Mouse (Mus musculus): Measurements from ENCODE around the gene Ddx24.
A peak's percentile ranks its signal among the peaks of the same experiment; 100 is the strongest.
"Not testable (repeated sequence)": the region's sequence is repeated elsewhere in the genome, so short reads cannot be mapped to it uniquely, and the experiment has no call there.

Ddx24 gene

DNA sequence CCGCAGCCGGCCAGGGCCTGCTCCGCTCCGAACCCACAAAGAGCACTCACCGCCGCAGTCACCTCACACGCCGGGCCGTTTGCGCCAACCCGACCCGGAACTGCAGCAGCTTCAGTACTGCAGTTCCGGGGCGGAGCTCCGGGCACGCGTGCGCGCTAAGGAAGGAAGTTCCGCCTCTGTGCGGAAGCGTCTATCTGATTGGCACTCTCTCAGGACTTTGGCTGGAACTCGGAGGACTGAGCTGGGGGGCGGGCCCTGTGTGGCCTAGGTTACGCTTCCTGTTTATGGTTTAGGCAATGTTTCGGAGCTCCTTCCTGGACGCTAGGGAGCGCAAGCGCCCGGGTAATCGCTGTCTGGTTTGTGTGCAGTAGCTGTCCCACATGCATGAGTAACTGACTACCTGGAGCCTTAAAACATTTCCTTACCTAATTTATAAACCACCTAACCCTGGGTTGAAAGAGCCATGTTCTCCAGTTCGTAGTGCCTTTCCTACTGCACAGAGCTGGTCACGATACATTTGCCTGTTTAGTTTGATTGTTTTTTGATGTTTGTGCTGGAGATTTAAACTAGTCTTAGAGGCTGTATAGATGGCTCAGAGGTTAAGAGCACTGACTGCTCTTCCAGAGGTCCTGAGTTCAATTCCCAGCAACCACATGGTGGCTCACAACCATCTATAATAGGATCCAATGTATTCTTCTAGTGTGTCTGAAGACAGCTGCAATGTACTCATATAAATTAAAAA, at the start of gene Ddx24:
Ddx24 (minus strand) TSS at position 102 of the 742 bp plus-strand sequence.
- DNase-seq (ENCODE audit: low spot score), result peak; percentile 100

DNA sequence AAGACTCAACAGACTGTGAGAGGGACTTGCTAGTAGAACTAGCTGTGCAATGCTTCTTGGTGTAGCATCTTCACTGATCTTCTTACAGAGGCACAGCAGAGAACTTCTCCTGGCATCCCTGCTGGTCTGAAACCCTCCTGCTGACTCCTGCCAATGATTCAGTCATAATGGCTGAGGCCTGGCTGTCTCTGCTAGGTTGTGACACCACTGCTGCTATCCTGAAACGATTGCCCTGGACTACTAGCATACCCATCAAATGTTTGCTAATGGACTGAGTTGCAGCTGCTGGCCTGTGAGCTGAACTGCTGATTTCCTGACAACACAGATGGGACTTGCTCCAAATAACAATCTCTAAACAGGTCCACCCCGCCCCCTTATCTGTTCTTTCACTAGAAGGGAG, 48.9 kb upstream of the Ddx24 start:
- no peak for DNase-seq (ENCODE audit: low spot score)

DNA sequence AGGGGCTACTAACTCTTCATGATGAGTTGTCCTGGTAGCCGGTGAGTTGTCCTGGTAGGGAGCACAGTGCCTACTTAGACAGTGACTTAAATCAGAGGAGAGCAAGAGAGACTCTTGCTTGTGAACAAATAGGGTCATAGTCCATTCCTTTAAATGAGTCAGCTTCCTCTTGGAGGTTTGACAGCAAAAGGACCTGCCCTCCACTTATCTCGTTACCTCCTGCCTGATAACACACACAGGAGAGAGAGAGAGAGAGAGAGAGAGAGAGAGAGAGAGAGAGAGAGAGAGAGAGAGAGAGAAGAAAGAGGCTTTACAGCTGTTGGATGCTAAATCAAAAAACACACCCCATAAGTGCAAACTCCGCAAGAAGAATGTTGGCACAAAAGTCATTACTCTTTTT, 31.5 kb upstream of the Ddx24 start, which contains the start of gene Ifi27l2b:
Ifi27l2b (minus strand) TSS at position 84 of the 400 bp plus-strand sequence.
- no peak for DNase-seq (ENCODE audit: low spot score)

DNA sequence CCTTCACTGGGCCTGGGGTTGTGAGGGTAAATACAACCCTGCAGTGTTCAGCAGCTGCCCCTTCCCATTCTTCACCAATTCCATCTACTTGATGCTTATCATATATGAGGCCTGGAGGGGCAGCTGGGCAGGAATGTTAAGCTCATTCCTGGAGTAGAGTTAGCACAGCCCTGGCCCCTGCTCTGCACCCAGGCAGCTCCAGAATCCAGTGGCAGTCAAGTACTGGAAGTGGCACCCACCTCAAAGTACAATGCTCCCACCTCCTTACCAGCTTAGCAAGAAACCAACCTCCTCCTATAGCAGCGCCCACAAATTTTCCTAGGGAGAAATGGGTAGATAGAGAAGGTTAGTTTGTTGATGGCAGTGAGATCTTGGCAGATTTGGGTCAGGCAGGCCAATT, 31.1 kb upstream of the Ddx24 start:
- not testable (repeated sequence) for DNase-seq (ENCODE audit: low spot score)

DNA sequence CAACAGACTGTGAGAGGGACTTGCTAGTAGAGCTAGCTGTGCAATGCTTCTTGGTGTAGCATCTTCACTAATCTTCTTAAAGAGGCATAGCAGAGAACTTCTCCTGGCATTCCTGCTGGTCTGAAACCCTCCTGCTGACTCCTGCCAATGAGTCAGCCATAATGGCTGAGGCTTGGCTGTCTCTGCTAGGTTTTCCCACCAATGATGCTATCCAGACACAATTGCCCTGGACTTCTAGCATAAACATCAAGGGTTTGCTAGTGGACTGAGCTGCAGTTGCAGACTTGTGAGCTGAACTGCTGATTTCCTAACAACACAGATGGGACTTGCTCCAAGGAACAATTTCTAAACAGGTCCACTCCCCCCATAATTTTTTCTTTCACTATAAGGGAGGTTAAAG, 27.7 kb upstream of the Ddx24 start:
- no peak for DNase-seq (ENCODE audit: low spot score)

DNA sequence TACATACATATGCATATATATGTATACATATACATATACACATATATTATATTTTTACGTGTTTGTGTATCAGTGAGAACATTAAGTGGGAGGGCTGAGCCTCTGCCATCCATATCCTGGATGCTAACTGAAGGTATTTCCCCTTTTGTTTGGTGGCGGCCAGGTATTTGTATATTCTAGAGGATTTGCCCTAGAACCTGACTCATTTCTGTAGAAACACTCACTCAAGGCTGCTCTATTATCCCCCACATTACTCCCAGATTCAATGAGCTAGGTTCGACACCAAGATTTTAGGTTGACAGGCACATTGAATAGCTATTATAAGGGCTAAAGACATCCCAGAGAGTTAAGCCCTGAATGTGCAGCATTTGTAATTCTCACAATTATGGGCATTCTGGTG, 19.4 kb upstream of the Ddx24 start:
- DNase-seq (ENCODE audit: low spot score), result no peak

DNA sequence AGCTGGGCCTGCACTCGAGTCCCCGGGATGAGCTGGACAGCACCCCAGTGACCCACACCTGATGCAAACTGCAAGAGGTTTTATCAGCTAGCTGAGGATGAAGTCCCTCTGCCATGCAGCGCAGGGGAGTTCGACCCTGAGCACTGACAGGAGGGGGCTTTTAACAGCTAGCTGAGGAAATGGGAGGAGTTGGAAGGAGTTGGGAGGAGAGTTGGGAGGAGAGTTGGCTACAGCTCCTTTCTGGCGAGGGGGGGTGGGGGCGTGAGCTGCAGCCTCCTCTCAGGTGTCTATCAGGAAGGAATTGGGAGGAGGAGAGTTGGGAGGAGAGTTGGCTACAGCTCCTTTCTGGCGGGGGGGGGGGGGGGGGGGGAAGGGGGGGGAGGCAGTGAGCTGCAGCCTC, 18.6 kb upstream of the Ddx24 start:
- DNase-seq (ENCODE audit: low spot score), result not testable (repeated sequence)

DNA sequence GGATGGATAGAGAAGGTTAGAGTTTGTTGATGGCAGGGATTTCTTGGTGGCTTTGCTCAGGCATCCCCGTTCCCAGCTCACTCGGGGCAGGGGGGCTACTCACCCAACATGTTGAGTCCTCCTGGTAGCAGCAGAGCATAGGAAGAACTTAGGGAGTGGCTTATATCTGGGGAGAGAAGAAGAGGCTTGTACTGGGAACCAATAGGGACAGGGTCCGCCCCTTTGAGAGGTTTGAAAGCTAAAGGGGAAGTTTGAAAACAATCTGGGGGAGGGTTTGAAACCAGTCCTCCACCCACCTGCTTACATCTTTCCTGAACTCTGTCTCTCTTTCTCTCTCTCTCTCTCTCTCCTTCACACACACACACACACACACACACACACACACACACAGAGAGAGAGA, 17.9 kb upstream of the Ddx24 start, which contains the start of gene Ifi27l2a:
Ifi27l2a (minus strand) TSS at position 157 of the 400 bp plus-strand sequence.
- DNase-seq (ENCODE audit: low spot score), result peak; percentile 59

DNA sequence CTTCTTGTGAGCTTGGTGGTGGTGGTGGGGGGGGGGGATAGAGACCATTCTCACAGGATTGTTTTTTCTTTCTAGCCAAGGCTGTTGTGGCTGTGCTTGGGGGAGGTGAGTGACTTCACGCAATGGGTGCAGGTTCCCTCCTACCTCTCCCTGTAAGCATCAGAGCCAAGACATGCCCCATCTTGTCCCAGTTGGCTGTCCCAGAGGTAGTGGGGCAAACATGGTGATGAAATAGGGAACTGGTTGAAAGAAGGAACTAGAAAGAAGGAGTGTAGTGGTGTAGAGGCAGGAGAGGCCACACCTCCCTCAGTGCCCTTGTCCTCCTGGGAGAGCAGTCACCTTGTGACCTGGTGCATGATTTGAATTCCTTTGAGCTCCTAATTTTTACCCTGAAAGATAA, 12.0 kb upstream of the Ddx24 start:
- DNase-seq (ENCODE audit: low spot score), result no peak

DNA sequence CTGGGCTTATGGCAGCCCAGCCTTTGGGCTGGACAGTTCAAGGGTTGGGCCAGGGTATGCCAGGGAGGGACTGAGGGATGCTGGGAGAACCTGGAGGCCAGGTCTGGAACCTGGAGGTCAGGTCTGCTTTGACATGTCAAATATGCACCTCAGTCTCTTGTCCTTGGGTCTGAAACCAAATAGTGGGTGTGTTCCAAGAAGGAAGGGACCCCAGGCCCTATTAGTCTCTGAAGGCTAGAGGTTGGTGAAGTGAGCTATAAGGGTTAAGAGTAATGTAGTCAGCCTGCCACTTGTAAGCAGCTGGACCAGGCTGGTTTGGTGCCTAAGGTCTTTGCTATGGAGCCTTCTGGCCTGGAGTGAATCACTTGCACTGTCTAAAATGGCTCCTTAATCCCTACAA, 9.2 kb upstream of the Ddx24 start:
- no peak for DNase-seq (ENCODE audit: low spot score)

DNA sequence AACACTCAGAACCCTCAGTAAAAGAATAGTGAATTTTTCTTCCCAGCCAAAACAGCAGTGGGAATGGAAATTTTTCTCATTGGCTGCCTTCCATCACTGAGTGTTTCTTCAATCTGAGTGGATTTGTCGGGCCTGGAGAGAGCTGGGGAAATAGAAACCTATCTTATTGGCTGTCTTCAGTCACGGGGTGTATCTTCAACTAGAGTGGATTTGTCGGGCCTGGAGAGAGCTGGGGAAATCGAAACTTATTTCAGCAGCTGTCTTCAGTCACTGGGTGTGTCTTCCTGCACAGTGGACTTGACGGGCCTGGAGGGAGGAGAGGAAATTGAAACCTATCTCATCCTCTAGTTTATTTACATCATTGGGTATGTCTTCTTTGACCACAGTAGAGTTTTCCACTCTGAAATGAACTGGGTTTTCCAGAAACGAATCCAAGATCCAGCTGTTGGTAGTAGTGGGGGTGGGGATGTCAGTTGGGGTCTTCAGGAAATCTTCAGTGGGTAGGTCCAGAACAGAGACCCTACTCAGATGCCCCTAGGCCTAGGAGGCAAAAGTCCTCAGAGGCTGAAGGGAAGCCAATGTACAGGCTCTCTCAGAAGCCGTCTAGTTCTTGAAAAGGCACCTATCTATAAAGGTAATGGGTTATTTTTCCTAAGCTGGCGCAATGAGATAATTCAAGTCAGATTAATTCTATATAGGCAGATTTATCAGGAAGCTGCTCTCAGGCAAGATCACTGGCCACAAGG, 8.5 kb upstream of the Ddx24 start, which contains the start of gene Ifi27:
Ifi27 (plus strand) TSS at position 226 of the 746 bp plus-strand sequence.
- peak; percentile 85 for DNase-seq (ENCODE audit: low spot score)

DNA sequence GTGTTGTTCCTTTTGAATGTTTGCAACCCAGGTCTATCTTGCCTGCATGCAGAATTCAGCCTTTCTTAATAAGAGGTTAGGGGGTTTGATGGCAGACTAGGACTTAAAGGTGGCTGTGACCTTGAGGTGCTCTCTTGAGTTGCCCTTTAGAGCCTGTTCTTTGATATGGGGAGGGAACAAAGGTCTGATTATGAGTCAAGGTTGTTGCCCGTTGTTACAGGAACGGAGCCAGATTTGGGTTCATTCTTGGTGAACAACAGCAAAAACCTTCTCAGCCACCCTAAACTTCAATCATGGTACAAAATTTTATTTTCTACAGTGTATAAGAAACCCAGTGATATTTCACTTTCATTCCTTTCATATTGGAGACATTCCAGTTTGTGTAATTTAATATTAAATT, 7.8 kb upstream of the Ddx24 start:
- no peak for DNase-seq (ENCODE audit: low spot score)

DNA sequence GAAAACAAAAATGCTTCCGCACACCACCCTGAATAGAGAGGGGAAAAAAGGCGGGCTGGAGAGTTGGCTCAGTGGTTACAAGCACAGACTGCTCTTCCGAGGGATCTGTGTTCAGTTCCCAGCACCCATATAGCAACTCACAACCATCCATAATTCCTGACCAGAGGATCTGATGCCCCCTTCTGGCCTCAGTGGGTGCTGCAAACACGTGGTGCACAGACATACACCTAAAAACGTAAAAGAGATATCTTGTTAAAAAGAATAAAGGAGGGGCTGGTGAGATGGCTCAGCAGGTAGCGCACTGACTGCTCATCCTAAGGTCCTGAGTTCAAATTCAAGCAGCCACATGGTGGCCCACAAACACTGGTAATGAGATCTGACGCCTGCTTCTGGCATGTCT, 1.1 kb upstream of the Ddx24 start:
- DNase-seq (ENCODE audit: low spot score), result no peak

DNA sequence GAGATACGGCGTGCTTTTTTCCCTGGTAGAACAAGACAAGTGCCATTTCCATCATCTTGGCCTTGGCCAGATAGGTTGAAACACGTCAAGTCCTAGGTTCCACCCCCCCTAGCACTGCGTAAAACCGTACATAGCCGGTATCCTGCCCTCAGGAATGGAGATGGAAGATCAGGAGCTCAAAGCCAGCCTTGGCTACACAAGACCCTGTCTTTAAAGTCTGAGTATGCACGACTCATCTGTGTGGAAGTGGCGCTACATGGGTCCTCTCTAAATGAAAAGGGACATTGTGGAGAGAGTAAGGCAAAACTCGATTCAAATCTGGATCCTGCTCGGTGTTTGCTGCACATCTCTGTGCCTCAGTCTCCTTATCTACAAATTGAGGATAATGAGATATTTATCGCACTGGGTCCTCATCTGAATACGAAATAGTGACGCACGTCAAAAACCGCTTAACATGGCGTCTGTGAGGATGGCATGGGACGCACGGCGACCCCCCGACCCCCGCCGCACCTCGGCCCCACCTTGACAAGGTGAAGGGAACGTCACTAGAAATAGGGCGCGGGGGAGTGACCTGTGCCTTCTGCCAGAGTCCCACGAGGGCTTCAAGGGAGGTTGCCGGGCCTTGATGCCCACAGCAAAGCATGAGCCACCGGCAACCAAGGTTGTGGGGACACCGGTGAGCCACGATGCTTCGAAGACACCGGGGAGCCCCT, 458 bp downstream of the Ddx24 start:
- no peak for DNase-seq (ENCODE audit: low spot score)

DNA sequence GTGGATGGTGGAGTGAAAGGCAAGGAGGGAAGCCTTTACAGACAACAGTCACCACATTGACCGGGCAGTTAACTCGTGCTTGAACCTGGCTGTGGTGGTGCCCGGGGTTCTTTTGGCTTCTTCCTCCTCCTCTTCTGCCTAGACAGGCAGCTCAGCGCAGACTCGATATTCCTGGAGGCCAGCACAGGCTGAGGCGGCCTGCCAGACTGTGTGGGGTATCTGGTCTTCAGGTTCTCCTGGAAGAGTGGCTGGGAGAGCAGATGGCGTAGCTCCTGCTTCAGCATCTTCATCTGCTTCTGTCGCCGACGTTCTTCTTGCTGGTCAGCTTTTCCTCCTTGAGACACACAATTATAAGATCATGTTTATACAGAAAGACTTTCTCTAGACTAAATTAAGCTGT, 17.5 kb downstream of the Ddx24 start:
- DNase-seq (ENCODE audit: low spot score), result no peak

DNA sequence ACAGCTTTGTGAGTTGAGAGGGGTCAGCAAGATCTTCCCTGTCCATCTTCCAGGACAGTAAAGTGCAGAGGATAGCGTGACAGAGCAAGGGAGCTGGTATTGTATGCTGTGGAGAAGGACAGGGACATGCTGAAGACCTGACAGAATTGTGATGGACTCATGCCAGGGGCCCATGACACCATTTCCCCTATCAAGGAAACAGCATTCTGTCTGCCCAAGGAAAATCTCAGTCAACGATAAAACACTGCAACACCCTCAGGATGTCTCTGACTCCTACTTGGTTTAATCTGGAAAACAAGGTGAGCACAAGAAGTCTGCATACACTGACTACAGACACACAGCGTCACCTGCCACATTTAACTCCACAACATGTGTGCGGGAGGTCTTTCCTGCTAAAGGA, 17.9 kb downstream of the Ddx24 start, which contains the start of gene 9330161L09Rik:
9330161L09Rik (minus strand) TSS at position 101 of the 400 bp plus-strand sequence.
- DNase-seq (ENCODE audit: low spot score), result no peak

DNA sequence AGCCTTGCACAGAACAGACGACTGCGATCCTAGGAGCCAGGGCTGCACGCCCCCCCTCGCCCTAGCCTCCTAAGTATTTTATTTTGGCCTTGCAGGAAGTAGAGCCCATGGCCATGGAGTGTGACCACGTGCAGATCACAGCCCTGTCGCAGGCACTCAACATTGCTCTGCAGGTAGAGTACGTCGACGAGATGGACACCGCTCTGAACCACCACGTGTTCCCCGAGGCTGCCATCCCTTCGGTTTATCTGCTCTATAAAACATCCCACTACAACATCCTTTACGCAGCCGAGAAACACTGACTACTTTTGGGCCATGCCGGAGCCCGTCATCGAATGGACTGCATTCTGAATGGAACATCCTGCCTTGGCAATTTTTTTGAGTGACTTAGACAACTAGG, 21.5 kb downstream of the Ddx24 start:
- no peak for DNase-seq (ENCODE audit: low spot score)

DNA sequence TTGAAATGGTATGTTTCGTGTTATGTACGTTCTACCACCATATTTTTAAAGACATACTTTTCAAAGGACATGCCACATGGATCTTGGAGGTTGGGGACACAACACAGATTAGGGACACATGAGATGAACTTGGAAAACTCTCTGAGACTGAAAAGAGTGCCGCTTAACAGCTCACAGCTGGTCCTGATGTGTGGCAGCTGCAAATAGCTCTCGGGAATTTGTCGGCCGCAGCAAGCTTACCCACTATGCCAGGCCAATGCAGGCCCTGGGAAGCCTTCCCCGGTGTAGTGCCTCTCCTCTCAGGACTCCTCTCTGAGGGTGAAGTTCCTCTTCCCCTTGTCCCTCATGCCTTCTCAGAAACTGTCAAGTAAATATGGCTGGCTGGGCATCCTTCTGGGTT, 28.9 kb downstream of the Ddx24 start:
- no peak for DNase-seq (ENCODE audit: low spot score)

DNA sequence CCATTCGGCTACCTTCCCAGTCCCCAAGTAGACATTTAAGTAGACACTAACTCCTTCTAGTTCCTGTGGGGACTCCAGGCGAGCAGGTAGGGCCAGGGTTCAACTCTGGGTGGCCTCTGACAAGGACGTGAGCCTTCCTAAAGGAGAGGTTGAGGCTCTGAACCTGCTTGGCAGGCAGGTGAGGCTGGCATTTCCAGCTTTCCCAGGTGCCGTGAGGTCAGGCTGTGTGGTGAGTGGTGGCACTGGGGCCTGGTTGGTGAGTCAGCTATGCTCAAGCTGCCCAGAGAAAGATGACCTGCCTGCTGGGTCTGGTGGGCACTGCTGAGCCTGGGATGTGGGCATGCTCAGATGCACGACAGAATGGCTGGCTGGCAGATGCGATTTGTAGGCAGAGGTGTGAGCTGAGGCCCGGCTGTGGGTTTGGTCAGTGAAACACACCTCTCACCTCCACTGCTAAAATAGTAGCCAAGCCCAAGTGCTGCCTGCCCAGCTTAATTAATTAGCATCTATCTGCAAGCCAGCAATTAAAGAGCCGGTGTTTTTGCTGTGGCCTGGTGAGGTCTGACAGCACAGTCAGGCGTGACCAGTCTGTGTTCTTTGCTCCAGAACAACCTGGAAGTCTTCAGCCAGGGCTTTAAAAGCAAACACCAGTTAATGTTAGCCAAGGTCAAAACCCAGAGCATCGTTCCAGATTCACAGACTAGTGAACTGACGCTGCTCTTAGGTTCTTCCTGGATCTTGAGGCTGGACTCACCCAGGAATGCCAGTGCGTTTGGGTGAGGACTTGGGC, 29.9 kb downstream of the Ddx24 start:
- no peak for DNase-seq (ENCODE audit: low spot score)

DNA sequence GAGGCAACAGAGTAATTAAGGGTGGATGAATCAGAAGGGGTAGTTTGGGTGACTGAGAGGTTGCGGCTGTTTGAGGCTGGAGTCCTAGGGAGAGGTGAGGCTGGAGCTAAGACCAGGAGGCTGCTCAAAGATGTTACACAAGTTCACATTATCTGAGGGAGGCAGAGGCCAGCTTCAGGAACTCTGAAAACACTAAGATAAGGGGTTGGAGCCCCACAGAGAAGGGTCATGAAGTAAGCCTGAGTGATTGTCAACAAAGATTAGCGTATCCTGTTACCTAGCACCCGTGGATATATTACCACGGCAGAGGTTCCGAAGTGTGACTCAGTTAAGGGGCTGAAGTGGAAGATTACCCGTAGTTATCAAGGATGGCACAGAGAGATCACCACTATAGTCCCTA, 32.1 kb downstream of the Ddx24 start:
- DNase-seq (ENCODE audit: low spot score), result no peak

DNA sequence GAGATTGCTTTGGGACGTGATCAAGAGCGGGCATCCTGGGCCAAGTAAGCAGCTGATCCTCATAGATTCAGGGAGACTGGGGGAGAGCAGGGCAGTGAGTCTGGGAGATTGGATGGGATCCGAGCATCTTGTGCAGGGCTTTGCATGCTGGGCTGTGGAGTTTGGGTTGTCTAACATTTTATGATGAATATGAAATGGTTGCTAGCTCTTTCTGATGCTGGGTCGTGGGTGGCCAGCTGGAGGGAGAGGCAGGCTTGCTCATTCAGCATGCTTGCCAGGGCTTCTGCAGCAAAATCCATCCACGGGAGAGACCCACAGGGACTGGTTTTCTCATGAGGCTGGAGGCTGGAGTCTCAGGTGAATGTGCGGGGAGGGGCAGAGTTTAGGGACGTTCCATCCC, 34.5 kb downstream of the Ddx24 start:
- DNase-seq (ENCODE audit: low spot score), result no peak

DNA sequence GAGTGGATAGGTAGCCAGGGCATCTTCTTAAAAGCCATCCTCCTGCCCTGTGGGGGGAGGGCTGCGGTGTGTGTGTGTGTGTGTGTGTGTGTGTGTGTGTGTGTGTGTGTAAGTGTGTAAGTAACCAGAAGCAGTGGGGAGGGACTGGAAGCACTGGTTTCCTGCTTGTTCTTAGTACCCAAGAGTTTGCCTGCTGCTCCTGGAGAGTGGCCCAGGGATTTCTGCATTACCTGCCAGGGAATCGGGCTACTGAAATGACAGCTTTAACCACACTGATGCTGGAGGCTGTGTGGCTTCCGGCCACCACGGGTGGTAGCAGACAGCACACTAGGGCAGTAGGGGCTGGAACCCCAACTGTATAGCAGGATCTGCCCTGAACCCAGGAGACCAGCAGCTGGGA, 35.6 kb downstream of the Ddx24 start:
- no peak for DNase-seq (ENCODE audit: low spot score)

Measured in T-cell, adult 2 months (primary cell).